Mouse (Mus musculus): Measurements from ENCODE around the gene Sars2.

GRCm38 (mm10) chr7:28774164-28774563 is 32.4 kb downstream of the Sars2 start:
- TF ChIP-seq RCOR1 (conservative IDR thresholded peaks at IDR 0.05; ENCODE audit: low read depth, low read length) (no peak), ZNF384 (IDR thresholded peaks at IDR 0.05; ENCODE audit: low read depth, low read length) (no peak), POLR2A (IDR thresholded peaks at IDR 0.05; ENCODE audit: low read depth, low read length) (no peak), CTCF (conservative IDR thresholded peaks at IDR 0.05 in 1 of 2, IDR thresholded peaks at IDR 0.05 in 1 of 2; ENCODE audit: low read depth in 2 of 2, low read length in 2 of 2) (no peak), HCFC1 (IDR thresholded peaks at IDR 0.05; ENCODE audit: low read depth, low read length) (no peak), PAX5 (IDR thresholded peaks at IDR 0.05; ENCODE audit: low read length) (no peak), USF1 (IDR thresholded peaks at IDR 0.05; ENCODE audit: low read depth, low read length) (no peak), E2F4 (IDR thresholded peaks at IDR 0.05; ENCODE audit: insufficient replicate concordance, low read depth, low read length) (no peak), EP300 (IDR thresholded peaks at IDR 0.05; ENCODE audit: low read length) (no peak), BHLHE40 (IDR thresholded peaks at IDR 0.05; ENCODE audit: low read depth, low read length) (no peak), TCF12 (IDR thresholded peaks at IDR 0.05; ENCODE audit: low read depth, low read length) (no peak), POLR2AphosphoS2 (IDR thresholded peaks at IDR 0.05; ENCODE audit: low read depth, low read length) (no peak), CHD2 (IDR thresholded peaks at IDR 0.05; ENCODE audit: low read length) (no peak)

Measured in CH12.LX (cell line).